Mouse (Mus musculus) cortical plate, adult 2 months (tissue): ENCODE results near the gene Rhox10. TPM values are rescaled to one million over a fixed set of nuclear protein-coding genes. Genes with fewer than 3 reads are reported as not detected.
"Not testable (repeated sequence)": the region's sequence is repeated elsewhere in the genome, so short reads cannot be mapped to it uniquely, and the experiment has no call there.

ENCODE experiments used
- H3K27ac ChIP-seq: fragments of 200-500 bp; 2 replicates; pipeline ENCODE4 v1.5.1; 2012; ENCODE audit warnings: low read length, control low read depth, inconsistent platforms; ENCODE audit not compliant: insufficient read depth
- H3K4me1 ChIP-seq: fragments of 200-500 bp; 2 replicates; pipeline ENCODE4 v1.6.1; 2011; ENCODE audit warnings: low read length; ENCODE audit not compliant: control insufficient read depth, insufficient read depth
- H3K4me3 ChIP-seq: fragments of 200-500 bp; 2 replicates; pipeline ENCODE4 v1.5.1; 2011; ENCODE audit warnings: mild to moderate bottlenecking, low read length, control low read depth; ENCODE audit not compliant: insufficient read depth
- CTCF ChIP-seq: fragments of 200-500 bp; IDR thresholded peaks from 2 replicates; pipeline ENCODE4 v1.5.1; 2011; ENCODE audit warnings: mild to moderate bottlenecking, control low read depth, low read length; ENCODE audit not compliant: insufficient read depth; ENCODE audit errors: extremely low read depth
- POLR2A ChIP-seq: fragments of 200-500 bp; IDR thresholded peaks from 2 replicates; pipeline ENCODE4 v1.6.1; 2011; ENCODE audit warnings: mild to moderate bottlenecking, low read length, control low read depth; ENCODE audit not compliant: insufficient read depth; ENCODE audit errors: extremely low read depth
- polyA plus RNA-seq: library from polyadenylated mRNA; depleted of rRNA; stranded (reverse); fragments of >200 nt; gene quantifications from 2 replicates; pipeline ENCODE4 v1.2.3, GENCODE M21; 2012; rRNA removed

The Rhox10 gene
- not detected in 2 replicates for polyA plus RNA-seq

DNA sequence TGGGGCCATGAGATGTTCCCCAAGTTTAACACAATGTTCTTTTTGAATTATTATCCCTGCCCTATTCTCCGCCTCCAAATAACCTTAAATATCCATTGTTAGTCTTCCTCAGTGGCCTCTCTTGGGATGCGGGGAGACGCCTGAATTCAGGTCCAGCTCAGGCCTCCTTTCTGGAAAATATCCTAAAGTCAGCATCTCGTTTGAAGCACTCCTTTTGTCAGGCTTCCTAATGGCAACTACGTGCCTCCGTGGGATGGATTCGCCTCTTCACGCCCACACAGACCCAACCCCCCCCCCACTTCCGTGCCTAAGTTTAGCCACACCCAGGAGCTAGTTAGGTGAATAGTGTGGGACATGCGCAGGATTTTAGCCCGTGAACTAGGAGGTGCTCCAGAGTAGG is at the start of gene Rhox10:
Gene Rhox10, plus strand, starts transcription at position 301 of the 400 bp plus-strand sequence.
- Histone ChIP-seq H3K27ac (no peak within 1 kb of the TSS), H3K4me3 (no peak within 1 kb of the TSS), H3K4me1 (no peaks in the 10 kb centered on the region)
- no peak for TF ChIP-seq CTCF

DNA sequence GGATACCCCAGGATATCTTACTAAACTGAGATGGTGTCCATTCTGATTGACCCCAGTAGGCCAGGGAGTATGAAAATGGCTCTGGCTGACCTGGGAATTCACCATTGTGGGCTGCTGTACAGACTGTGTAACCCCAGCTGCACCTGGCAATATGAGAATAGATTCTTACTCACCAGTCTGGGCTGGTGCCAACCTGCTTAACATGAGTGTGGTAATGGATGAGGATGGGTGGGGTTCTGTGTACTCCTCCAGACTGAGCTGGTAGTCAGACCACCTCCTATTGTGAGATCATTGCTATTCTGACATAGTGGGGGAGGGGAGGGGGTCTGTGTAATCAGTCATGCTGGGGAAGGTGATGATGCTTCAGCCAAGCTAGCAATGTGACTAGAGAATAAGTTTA is 47.7 kb upstream of the Rhox10 start, which contains the start of gene Btg1-ps1:
Gene Btg1-ps1, minus strand, starts transcription at position 219 of the 400 bp plus-strand sequence.
- not testable (repeated sequence) for H3K27ac ChIP-seq, H3K4me3 ChIP-seq, H3K4me1 ChIP-seq

DNA sequence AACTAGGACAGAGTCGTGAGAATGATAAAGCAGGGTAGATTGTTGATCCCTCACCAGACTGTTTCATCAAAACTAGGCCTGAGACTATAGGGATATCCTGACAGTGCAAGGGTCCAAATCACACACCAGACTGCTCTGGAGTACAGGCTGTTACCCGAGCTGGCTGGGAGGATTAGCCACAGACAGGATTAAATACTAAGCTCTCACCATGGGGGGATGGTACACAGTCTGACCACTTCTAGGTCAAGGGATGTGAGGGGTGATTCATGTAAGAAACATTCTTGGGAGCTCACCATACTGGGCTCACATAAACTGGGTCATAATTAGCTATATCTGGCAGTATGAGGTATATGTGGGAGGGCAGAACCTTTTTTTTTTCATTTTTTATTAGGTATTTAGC is 32.4 kb upstream of the Rhox10 start:
- no peak overlapping the region for H3K27ac ChIP-seq
- H3K4me1 ChIP-seq, result no peaks in the 10 kb centered on the region
- H3K4me3 ChIP-seq, result no peak overlapping the region
- TF ChIP-seq CTCF, result no peak
- no peak for TF ChIP-seq POLR2A

DNA sequence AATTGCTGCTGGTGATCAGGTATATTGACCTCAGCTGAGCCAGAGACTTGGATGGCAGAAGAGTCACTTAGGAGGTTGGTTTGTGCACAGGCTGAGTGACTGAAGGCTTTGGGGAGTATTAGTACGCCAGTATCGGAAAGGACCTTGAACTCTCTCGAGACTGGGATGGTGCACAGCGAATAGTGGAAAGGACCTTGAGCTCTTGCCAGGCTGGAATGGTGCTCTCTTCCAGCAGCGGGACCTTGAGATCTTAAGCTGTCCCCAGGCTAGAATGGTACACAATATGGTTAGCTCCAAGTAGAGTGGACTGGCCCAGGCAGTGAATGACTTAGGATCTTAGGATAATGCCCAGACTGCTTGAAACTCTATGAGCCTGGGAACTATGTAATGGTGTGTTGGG is 26.6 kb upstream of the Rhox10 start:
- TF ChIP-seq POLR2A, result no peak
- no peak for TF ChIP-seq CTCF
- H3K4me3 ChIP-seq, result no peak overlapping the region
- H3K27ac ChIP-seq, result no peak overlapping the region
- H3K4me1 ChIP-seq, result no peaks in the 10 kb centered on the region

DNA sequence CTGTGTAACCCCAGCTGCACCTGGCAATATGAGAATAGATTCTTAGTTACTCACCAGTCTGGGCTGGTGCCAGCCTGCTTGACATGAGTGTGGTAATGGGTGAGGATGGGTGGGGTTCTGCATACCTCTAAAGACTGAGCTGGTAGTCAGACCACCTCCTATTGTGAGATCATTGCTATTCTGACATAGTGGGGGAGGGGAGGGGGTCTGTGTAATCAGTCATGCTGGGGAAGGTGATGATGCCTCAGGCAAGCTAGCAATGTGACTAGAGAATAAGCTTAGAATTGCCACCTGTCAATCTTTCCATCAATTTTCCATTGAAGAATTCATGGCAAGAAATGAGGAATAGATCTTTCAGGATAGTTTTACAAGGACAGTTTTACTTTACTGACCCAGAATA is 23.3 kb upstream of the Rhox10 start, which contains the start of gene Btg1-ps2:
Gene Btg1-ps2, minus strand, starts transcription at position 101 of the 400 bp plus-strand sequence.
- H3K4me3 ChIP-seq, H3K4me1 ChIP-seq, H3K27ac ChIP-seq: not testable (repeated sequence)

DNA sequence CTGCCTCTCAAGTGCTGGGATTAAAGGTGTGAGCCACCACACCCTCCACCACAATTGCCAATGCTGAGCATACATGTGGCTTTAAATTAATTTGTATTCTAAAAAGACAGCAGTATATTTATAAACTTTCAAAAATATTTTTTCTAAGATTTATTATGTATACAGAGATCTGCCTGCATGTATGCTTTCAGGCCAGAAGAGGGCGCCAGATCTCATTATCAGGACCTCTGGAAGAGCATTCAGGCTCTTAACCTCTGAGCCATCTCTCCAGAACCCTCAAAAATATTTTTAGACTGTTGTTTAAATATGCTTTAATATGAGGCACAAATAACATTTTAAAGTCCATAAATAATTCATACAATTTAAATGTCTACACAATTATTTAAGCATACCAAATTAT is 4.7 kb upstream of the Rhox10 start:
- Histone ChIP-seq H3K4me3 (no peak overlapping the region), H3K27ac (no peak overlapping the region), H3K4me1 (no peaks in the 10 kb centered on the region)
- TF ChIP-seq CTCF (peak; percentile 32; the same call in 1 of the 2 replicates), POLR2A (no peak)

DNA sequence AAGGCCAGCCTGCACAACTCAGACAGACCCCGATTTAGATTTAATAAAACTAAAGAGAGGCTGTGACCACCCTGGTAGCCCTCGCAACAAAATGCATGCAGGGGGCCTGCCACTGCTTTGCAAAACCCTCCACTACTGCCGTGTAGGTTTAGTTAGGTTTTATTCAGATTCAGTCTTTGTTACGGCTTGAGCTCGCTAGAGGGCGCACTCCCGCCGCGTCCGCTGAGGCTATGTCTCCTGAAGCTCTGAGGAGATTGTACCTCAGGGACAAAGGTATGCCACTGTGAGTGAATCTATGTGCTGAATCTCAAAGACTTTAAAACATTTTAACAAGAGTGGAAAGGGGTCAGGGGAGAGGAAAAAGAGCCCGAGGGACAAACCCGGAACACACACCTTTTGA is 18.0 kb downstream of the Rhox10 start:
- no peak overlapping the region for H3K27ac ChIP-seq
- no peak overlapping the region for H3K4me3 ChIP-seq
- TF ChIP-seq CTCF (peak; percentile 55), POLR2A (no peak)
- no peaks in the 10 kb centered on the region for H3K4me1 ChIP-seq

DNA sequence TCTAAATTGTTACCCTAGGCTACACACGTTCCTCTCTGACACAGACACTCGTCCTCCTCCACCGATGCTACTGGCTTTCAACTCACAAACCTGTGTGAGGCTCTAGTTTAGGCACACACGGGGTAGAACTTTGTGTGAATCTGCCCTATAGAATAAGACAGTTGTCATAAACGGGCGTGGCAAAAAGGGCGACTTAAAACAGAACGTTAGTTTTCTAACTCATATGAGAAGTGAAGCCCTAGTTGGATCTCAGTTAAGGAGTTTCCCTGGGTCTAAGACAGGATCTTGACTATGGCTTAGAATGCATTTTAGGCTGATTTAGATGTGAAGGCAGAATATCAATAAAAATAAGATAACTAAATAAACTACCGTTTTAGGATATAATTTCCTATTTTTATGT is 18.8 kb downstream of the Rhox10 start, which contains the start of gene Rhox11:
Gene Rhox11, minus strand, starts transcription at position 101 of the 400 bp plus-strand sequence.
- TF ChIP-seq CTCF (no peak), POLR2A (no peak)

DNA sequence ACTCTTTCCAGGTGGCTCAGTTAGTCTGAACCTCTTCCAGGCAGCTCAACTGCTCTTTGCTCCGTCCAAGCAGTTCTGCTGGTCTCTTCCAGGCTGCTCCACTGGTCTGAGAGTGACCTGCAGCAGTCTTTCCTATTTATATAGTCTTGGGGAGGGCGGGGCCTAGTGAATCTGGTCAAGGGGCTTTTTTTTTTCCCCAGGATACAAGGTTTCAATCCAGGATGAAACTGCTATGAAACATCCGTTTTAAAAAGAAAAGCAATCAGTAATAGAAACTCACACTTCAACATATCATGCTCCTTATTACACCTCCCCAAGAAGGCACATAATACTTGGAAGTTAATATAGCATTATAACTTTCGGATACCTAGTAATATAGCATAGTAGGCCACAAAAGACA is 44.5 kb downstream of the Rhox10 start, which contains the start of gene Rhox12:
Gene Rhox12, minus strand, starts transcription at position 101 of the 400 bp plus-strand sequence.
- TF ChIP-seq POLR2A (no peak), CTCF (no peak)
- H3K27ac ChIP-seq, result no peak within 1 kb of the TSS
- no peaks in the 10 kb centered on the region for H3K4me1 ChIP-seq
- H3K4me3 ChIP-seq, result no peak within 1 kb of the TSS

More for the DNA sequence above, 18.8 kb downstream of the Rhox10 start, which contains the start of gene Rhox11:
- Histone ChIP-seq H3K27ac (no peak within 1 kb of the TSS), H3K4me3 (no peak within 1 kb of the TSS), H3K4me1 (no peaks in the 10 kb centered on the region)

DNA sequence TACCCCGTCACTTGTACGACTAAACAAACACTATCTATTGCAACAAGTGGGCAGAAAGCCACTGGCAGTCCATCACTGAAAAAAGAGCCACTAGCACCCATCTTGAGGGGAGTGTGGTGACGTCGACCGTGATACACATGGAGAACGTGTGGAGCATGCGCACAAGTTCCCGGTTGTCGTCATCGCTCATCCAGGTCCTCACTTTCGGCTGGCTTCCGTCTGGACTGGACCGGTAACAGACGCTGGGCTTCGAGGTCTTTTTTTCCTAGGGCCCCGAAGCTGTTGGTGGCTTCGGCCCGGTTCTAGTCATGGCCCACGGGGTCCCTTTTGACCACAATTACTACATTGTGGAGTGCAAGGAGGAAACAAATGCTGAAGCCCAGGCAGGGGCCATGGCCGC is 54.7 kb downstream of the Rhox10 start, which contains the start of gene Rhox13:
Gene Rhox13, plus strand, starts transcription at position 238 of the 400 bp plus-strand sequence.
- no peak within 1 kb of the TSS for H3K27ac ChIP-seq
- no peaks in the 10 kb centered on the region for H3K4me1 ChIP-seq
- no peak within 1 kb of the TSS for H3K4me3 ChIP-seq
- no peak for TF ChIP-seq POLR2A
- TF ChIP-seq CTCF, result no peak

Other genes with a start within 250 kb of the Rhox10 start
- 0.09 TPM in 1 of 2 replicates, not detected in the other for gene Rhox6, start 239.6 kb upstream of the Rhox10 start, polyA plus RNA-seq
- gene Rhox7a, start 234.8 kb upstream of the Rhox10 start, polyA plus RNA-seq, result not detected in 2 replicates
- not detected in 2 replicates for gene Rhox8, start 187.5 kb upstream of the Rhox10 start, polyA plus RNA-seq
- gene Rhox7b, start 169.2 kb upstream of the Rhox10 start, polyA plus RNA-seq, result not detected in 2 replicates
- not detected in 2 replicates for gene Rhox9, start 164.7 kb upstream of the Rhox10 start, polyA plus RNA-seq
- not detected in 2 replicates for gene Btg1-ps1, start 47.7 kb upstream of the Rhox10 start, polyA plus RNA-seq
- not detected in 2 replicates for gene Btg1-ps2, start 23.4 kb upstream of the Rhox10 start, polyA plus RNA-seq
- not detected in 2 replicates for gene Rhox11, start 18.7 kb downstream of the Rhox10 start, polyA plus RNA-seq
- not detected in 2 replicates for gene Rhox12, start 44.4 kb downstream of the Rhox10 start, polyA plus RNA-seq
- not detected in 2 replicates for gene Rhox13, start 54.7 kb downstream of the Rhox10 start, polyA plus RNA-seq
- gene Zbtb33, start 123.3 kb downstream of the Rhox10 start, polyA plus RNA-seq, result 9.7 and 10.0 TPM in 2 replicates
- 8.8 and 10.1 TPM in 2 replicates for gene Tmem255a, start 186.0 kb downstream of the Rhox10 start, polyA plus RNA-seq
- not detected in 2 replicates for gene Atp1b4, start 249.7 kb downstream of the Rhox10 start, polyA plus RNA-seq